In genomic region chr17:66061241-66061938, GRCm38 (mm10) we compare ENCODE assay signal across 15 mouse cellular contexts. TPM values are rescaled to one million over a fixed set of nuclear protein-coding genes. Genes with fewer than 3 reads are reported as not detected.
DNase-seq lines count a peak whose midpoint lies in the region; ATAC-seq and TF ChIP-seq lines count a peak whose summit lies in the region.
"Had no signal": no experiment of that assay in that cellular context is flagged by ENCODE, and none has a peak within 500 bp of the region (broad histone marks: within the 10 kb centered on the region; RNA-seq: fewer than 3 reads in every experiment).

No protein-coding gene starts in this region.

- no peak overlapping the region for H3K9ac ChIP-seq in kidney, postnatal 0 days (ENCODE audit: low read depth, low read length)
- H3K9ac ChIP-seq: hindbrain, embryonic 15.5 days; limb, embryonic 12.5 days; midbrain, embryonic 13.5 days had no signal

- 47% methylated on average over 8 of the region's 8 CpGs for WGBS in kidney, postnatal 0 days

- no peaks in the 10 kb centered on the region for H3K27me3 ChIP-seq in kidney, postnatal 0 days (ENCODE audit: insufficient read depth, low read length)
- H3K27me3 ChIP-seq: hindbrain, embryonic 15.5 days; limb, embryonic 12.5 days; midbrain, embryonic 13.5 days had no signal

- H3K4me2 ChIP-seq in kidney, postnatal 0 days (ENCODE audit: low read length): peak overlapping the region; percentile 37; the same call in 1 of the 2 replicates
- H3K4me2 ChIP-seq: hindbrain, embryonic 15.5 days; limb, embryonic 12.5 days; midbrain, embryonic 13.5 days had no signal

- peak; percentile 58 for TF ChIP-seq CTCF in kidney, postnatal 0 days (IDR thresholded peaks at IDR 0.05; ENCODE audit: low read depth)

- no peaks in the 10 kb centered on the region for H3K36me3 ChIP-seq in kidney, postnatal 0 days (ENCODE audit: insufficient read depth, low read length)
- H3K36me3 ChIP-seq: hindbrain, embryonic 15.5 days; limb, embryonic 12.5 days; midbrain, embryonic 13.5 days had no signal

- no peak for DNase-seq in frontal cortex, postnatal 25 days (ENCODE audit: low spot score in 2 of 2)
- DNase-seq in kidney, postnatal 0 days (ENCODE audit: low spot score): peak; percentile 71
- no peak for DNase-seq in kidney, postnatal 25 days
- DNase-seq in thymus, postnatal 0 days (ENCODE audit: low spot score): peak; percentile 16
- DNase-seq in thymus, postnatal 36 days: no peak
- DNase-seq in naive thymus-derived CD4-positive, alpha-beta T cell, adult 2 months (ENCODE audit: low read depth): peak; percentile 36
- DNase-seq in right cerebral cortex, adult 18-20 months: no peak
- DNase-seq: B cell, adult 2 months; cerebellum, postnatal 10 days; spleen, adult 18-20 months had no signal

- H3K4me3 ChIP-seq in kidney, postnatal 0 days (replicated peaks; ENCODE audit: low read depth, low read length): no peak overlapping the region
- H3K4me3 ChIP-seq: erythroblast, embryonic 14.5 days; hindbrain, embryonic 15.5 days; limb, embryonic 12.5 days; midbrain, embryonic 13.5 days had no signal

- H3K4me1 ChIP-seq in kidney, postnatal 0 days (replicated peaks; ENCODE audit: insufficient read depth, low read length): no peaks in the 10 kb centered on the region
- H3K4me1 ChIP-seq: hindbrain, embryonic 15.5 days; limb, embryonic 12.5 days had no signal

- ATAC-seq in frontal cortex, adult (ENCODE audit: low TSS enrichment): peak; percentile 41; the same call in 1 of the 2 replicates
- ATAC-seq in kidney, postnatal 0 days (replicated peaks; ENCODE audit: low FRiP score, low read depth): no peak

- H3K27ac ChIP-seq in kidney, postnatal 0 days: no peak overlapping the region
- H3K27ac ChIP-seq: hindbrain, embryonic 15.5 days; limb, embryonic 12.5 days; midbrain, embryonic 13.5 days had no signal

- no peaks in the 10 kb centered on the region for H3K9me3 ChIP-seq in kidney, postnatal 0 days (replicated peaks; ENCODE audit: low read length)
- H3K9me3 ChIP-seq: hindbrain, embryonic 15.5 days; limb, embryonic 12.5 days; midbrain, embryonic 13.5 days had no signal

RNA-seq across cellular contexts. Expression of gene Ankrd12, which starts 15.5 kb away (rescaled TPM):
- 22.8 and 26.4 TPM in 2 replicates for polyA plus RNA-seq in kidney, postnatal 0 days (2015; fragmentation: Nextera tagmentation; extraction: Ambion mirVana)
- polyA plus RNA-seq in thymus, postnatal 0 days (2015; fragmentation: Nextera tagmentation; extraction: Ambion mirVana): 31.6 and 32.4 TPM in 2 replicates

RNA-seq across cellular contexts. Expression of gene Ndufv2, which starts 40.0 kb away (rescaled TPM):
- 536 and 576 TPM in 2 replicates for polyA plus RNA-seq in kidney, postnatal 0 days (2015; fragmentation: Nextera tagmentation; extraction: Ambion mirVana)
- 346 and 377 TPM in 2 replicates for polyA plus RNA-seq in thymus, postnatal 0 days (2015; fragmentation: Nextera tagmentation; extraction: Ambion mirVana)

RNA-seq across cellular contexts. Expression of gene Washc1, which starts 50.0 kb away (rescaled TPM):
- 41.6 and 43.7 TPM in 2 replicates for polyA plus RNA-seq in kidney, postnatal 0 days (2015; fragmentation: Nextera tagmentation; extraction: Ambion mirVana)
- polyA plus RNA-seq in thymus, postnatal 0 days (2015; fragmentation: Nextera tagmentation; extraction: Ambion mirVana): 46.0 and 52.3 TPM in 2 replicates

Comparison
In these comparisons a context has a peak if more than half of its experiments do, and no peak if none do; other contexts are left out.
1. DNase-seq: peak in kidney, postnatal 0 days (single experiment), thymus, postnatal 0 days (single experiment) and naive thymus-derived CD4-positive, alpha-beta T cell, adult 2 months (single experiment); none in frontal cortex, postnatal 25 days (0 of 2), kidney, postnatal 25 days (0 of 2), thymus, postnatal 36 days (0 of 2) and right cerebral cortex, adult 18-20 months (single experiment).